Mouse (Mus musculus): ENCODE measurements at regions not wholly inside any gene's neighbourhood (a gene's known extent, or its start where the extent isn't known, plus 50 kb on each side); places are given as distances from the start of the nearest gene placed in this dataset.
A peak's percentile ranks its signal among the peaks of the same experiment; 100 is the strongest.

GRCm38 (mm10) chr1:160843671-160844070 is 50.7 kb upstream of the Rabgap1l start:
- peak; percentile 60 for ATAC-seq (replicated peaks; ENCODE audit: low FRiP score, poor library complexity, severe bottlenecking)

GRCm38 (mm10) chr1:160844709-160845108 is 51.7 kb upstream of the Rabgap1l start:
- peak; percentile 46 for ATAC-seq (replicated peaks; ENCODE audit: low FRiP score, poor library complexity, severe bottlenecking)

GRCm38 (mm10) chr1:160850674-160851073 is 55.5 kb upstream of the Rc3h1 start:
- ATAC-seq (replicated peaks; ENCODE audit: low FRiP score, poor library complexity, severe bottlenecking) = no peak

GRCm38 (mm10) chr1:160854410-160854809 is 51.8 kb upstream of the Rc3h1 start:
- no peak for ATAC-seq (replicated peaks; ENCODE audit: low FRiP score, poor library complexity, severe bottlenecking)

GRCm38 (mm10) chr1:160855411-160855810 is 50.8 kb upstream of the Rc3h1 start:
- no peak for ATAC-seq (replicated peaks; ENCODE audit: low FRiP score, poor library complexity, severe bottlenecking)

GRCm38 (mm10) chr1:160855926-160856620 is 50.1 kb upstream of the Rc3h1 start:
- ATAC-seq (replicated peaks; ENCODE audit: low FRiP score, poor library complexity, severe bottlenecking) = no peak
